Mouse (Mus musculus) C2C12 (cell line): Measurements from ENCODE around the gene Drg1. TPM values are rescaled to one million over a fixed set of nuclear protein-coding genes. Genes with fewer than 3 reads are reported as not detected.
"Not testable (repeated sequence)": the region's sequence is repeated elsewhere in the genome, so short reads cannot be mapped to it uniquely, and the experiment has no call there.

ENCODE experiments used
- H3K27me3 ChIP-seq: one replicate; pipeline ENCODE4 v1.6.1; 2011; ENCODE audit not compliant: control insufficient read depth, insufficient read depth, insufficient read length
- H3K36me3 ChIP-seq: one replicate; pipeline ENCODE4 v1.6.1; 2011; ENCODE audit not compliant: control insufficient read depth, insufficient read depth
- H3K4me3 ChIP-seq: one replicate; pipeline ENCODE4 v1.5.1; 2011; ENCODE audit warnings: mild to moderate bottlenecking, control low read depth; ENCODE audit not compliant: poor library complexity, insufficient read depth, severe bottlenecking
- H3K79me2 ChIP-seq: one replicate; pipeline ENCODE4 v1.6.1; 2011; ENCODE audit not compliant: control insufficient read depth, insufficient read depth
- H3K79me3 ChIP-seq: one replicate; pipeline ENCODE4 v1.6.1; 2011; ENCODE audit warnings: low read depth, control low read depth
- H3ac ChIP-seq: one replicate; pipeline ENCODE3; 2011; ENCODE audit warnings: low read depth; ENCODE audit not compliant: control insufficient read depth, insufficient read length
- polyA plus RNA-seq: library from polyadenylated mRNA; unstranded; fragments of >200 nt; fragmentation: generic; extraction: Trizol; gene quantifications from one replicate; pipeline ENCODE4 v1.2.1, GENCODE M21; 2012; ENCODE audit warnings: missing spikeins

Gene Drg1
- polyA plus RNA-seq, 1 experiment: 136 TPM

- not testable (repeated sequence) for H3K36me3 ChIP-seq, H3K27me3 ChIP-seq, H3K79me3 ChIP-seq, H3K4me3 ChIP-seq, H3ac ChIP-seq, H3K79me2 ChIP-seq
Observed at GRCm38 (mm10) chr11:3180510-3181160, 85.6 kb downstream of the Drg1 start.

GRCm38 (mm10) chr11:3179726-3180092 lies 86.5 kb downstream of the Drg1 start:
- not testable (repeated sequence) for H3K79me3 ChIP-seq, H3K79me2 ChIP-seq, H3K27me3 ChIP-seq, H3ac ChIP-seq, H3K4me3 ChIP-seq, H3K36me3 ChIP-seq

GRCm38 (mm10) chr11:3178968-3179725 lies 87.1 kb downstream of the Drg1 start:
- not testable (repeated sequence) for H3K79me3 ChIP-seq, H3K79me2 ChIP-seq, H3K36me3 ChIP-seq, H3ac ChIP-seq, H3K4me3 ChIP-seq, H3K27me3 ChIP-seq

DNA sequence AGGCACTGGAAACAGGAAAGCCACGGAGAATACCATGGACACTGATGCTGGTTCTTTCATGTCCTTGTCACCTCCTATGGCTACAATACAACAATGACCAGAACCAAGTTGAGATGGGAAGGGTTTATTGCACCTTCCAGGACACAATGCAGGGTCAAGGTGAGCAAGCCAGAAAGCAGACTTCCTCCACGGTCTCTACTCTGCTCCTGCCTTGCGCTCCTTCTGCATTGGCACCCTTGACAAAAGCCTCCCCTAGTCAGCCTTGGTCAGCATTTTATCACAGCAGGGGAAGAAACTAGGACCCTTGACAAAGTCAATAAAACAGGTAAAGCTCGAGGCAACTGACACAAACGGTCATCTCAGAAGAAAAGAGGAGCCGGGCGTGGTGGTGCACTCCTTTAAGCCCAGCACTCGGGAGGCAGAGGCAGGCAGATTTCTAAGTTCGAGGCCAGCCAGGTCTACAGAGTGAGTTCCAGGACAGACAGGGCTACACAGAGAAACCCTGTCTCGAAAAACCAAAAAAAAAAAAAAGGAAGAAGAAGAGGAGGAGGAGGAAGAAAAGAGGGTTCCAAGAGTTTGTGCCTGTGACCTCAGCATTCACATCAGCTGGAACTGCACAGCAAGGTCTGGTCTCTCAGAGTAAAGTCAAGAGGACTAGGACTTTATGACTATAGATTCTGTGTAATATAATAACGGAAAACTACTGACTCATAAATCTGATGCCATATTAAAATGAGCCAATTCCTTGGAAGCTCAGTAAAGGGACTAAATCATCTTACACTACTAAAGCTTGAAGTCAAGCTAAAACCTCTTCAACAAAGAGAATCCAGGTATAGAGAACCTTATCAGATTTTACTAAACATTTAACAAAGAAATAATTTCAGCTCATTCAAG lies 92.5 kb downstream of the Drg1 start:
- not testable (repeated sequence) for H3K27me3 ChIP-seq, H3K4me3 ChIP-seq, H3K79me2 ChIP-seq, H3K36me3 ChIP-seq, H3K79me3 ChIP-seq, H3ac ChIP-seq

- not testable (repeated sequence) for H3K27me3 ChIP-seq, H3K4me3 ChIP-seq, H3K36me3 ChIP-seq, H3K79me2 ChIP-seq, H3K79me3 ChIP-seq, H3ac ChIP-seq
Observed at GRCm38 (mm10) chr11:3172526-3172925, 93.7 kb downstream of the Drg1 start.

DNA sequence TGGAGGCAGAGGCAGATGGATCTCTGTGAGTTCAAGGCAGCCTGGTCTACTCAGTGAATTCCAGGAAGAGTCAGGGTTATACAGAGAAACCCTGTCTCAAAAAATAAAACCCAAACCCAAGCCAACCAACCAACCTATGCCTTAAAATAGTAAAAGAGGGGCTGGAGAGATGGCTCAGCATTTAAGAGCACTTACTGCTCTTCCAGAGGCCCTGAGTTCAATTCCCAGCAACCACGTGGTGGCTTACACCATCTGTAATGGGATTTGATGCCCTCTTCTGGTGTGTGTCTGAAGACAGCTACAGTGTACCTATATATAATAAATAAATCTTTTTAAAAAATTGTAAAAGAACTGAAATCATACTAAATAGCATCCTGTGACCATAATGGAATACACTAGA lies 94.3 kb downstream of the Drg1 start:
- H3K36me3 ChIP-seq, H3K27me3 ChIP-seq, H3K79me3 ChIP-seq, H3K79me2 ChIP-seq, H3K4me3 ChIP-seq, H3ac ChIP-seq: not testable (repeated sequence)

DNA sequence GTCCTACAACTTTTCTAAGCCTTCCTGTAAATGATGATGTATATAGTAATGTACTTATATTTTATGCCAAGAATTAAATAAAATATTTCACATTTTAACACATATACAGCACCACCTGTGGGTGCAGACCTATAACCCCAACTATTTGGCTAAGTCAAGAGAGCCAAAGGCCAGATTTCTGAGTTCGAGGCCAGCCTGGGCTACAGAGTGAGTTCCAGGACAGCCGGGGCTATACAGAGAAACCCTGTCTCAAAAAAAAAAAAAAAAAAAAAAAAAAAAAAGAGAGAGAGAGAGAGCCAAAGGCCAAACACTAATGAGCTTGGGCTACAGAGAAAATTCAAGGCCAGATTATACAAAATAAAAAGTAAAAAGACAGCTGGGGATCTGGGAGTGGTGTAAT lies 97.2 kb downstream of the Drg1 start:
- H3ac ChIP-seq, H3K4me3 ChIP-seq, H3K79me2 ChIP-seq: not testable (repeated sequence)

DNA sequence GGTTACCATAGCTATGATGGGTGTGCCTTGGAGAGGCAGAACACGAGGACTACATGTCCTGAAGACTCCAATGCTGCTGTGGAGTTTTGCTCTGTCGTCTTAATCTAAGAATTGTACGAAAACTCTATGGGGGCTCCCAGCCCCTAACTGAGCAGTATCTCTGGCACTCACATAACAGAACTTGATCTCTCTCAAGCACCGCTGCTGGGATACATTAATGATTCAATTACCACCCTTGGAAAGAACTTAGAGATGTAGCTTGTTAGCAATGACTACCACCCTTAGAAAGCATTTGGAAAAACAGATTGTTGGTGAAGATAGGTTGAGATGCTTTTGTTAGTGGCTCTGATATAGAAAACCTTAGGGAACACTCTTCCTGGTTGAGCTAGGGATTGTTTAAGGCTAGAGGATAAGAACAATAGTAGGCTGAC lies 98.6 kb downstream of the Drg1 start:
- not testable (repeated sequence) for H3K79me2 ChIP-seq, H3K4me3 ChIP-seq, H3K27me3 ChIP-seq, H3K79me3 ChIP-seq, H3ac ChIP-seq, H3K36me3 ChIP-seq

More for the DNA sequence above, 97.2 kb downstream of the Drg1 start:
- not testable (repeated sequence) for H3K79me3 ChIP-seq, H3K36me3 ChIP-seq, H3K27me3 ChIP-seq

DNA sequence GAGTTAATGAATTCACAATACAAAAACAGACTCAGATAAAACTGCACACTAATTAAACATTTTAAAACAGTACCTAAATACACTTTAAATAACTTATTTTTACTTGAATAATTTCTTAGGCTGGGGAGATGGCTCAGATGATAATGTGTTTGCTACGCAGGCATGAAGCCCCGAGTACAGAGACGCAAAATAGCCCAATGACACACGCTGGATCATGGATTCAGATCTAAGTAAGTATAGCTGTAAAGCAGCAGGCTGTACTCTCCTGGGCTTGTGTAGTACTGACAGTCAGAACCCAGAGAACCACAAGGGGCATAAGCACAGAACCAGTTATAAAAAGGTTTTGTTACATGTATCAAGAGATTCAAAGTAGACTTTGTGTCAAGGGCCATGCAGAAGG lies 99.1 kb downstream of the Drg1 start:
- H3K4me3 ChIP-seq, H3K27me3 ChIP-seq, H3K79me3 ChIP-seq, H3K36me3 ChIP-seq, H3ac ChIP-seq, H3K79me2 ChIP-seq: not testable (repeated sequence)

DNA sequence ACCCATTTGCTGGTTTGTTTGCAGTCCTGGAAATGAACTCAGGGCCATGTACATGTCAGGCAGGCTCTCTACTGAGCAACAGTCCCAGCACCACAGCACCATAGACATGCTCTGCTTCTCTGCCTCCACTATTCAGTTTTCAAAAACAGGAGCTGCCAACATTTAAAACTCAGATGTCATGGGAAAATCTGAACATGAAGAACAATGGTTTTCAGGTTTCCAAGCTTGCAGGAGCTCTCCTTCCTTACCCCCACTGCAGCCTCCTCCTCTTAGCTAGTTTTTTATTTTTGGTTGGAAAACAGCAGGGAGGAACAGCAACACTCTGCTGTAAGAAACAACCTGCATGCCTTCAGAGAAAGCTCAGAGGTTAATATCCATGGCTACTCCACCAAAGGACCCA lies 99.9 kb downstream of the Drg1 start:
- H3K79me2 ChIP-seq, H3K36me3 ChIP-seq, H3ac ChIP-seq, H3K27me3 ChIP-seq, H3K4me3 ChIP-seq, H3K79me3 ChIP-seq: not testable (repeated sequence)

GRCm38 (mm10) chr11:3165210-3165782 lies 100.9 kb downstream of the Drg1 start:
- not testable (repeated sequence) for H3K27me3 ChIP-seq, H3K36me3 ChIP-seq, H3K79me2 ChIP-seq, H3K4me3 ChIP-seq, H3ac ChIP-seq, H3K79me3 ChIP-seq
